In the genomic region with DNA sequence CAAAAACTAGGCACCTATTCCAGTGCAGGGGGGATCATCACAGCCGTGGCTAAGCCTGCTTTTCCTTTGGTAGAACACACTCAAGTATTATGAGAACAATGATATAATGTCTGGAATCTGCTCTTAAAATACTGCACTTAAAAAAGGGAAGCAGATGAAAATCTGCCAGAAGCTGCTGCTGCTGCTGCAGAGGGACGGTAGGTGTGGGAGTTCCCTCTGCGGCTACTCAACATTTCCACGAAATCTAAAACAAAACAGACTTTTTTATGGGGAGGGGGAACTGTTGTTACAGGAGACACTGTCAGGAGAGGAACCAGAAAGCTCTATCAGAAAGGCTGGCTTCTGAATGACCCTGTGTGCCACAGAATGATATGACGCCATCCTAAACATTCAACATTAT, we compare ENCODE assay signal across 8 mouse cellular contexts.
A peak's percentile ranks its signal among the peaks of the same experiment; 100 is the strongest.
DNase-seq lines count a peak whose midpoint lies in the region; ATAC-seq and TF ChIP-seq lines count a peak whose summit lies in the region.

No protein-coding gene starts in this region.

- no peak for TF ChIP-seq POLR2A in CH12.LX (IDR thresholded peaks at IDR 0.05; ENCODE audit: low read depth, low read length)

- dilution Hi-C loops in CH12.LX (cut with MboI; ENCODE audit: extremely low pct_ligation_motif_present, extremely low pct_unique_long_range_greater_than_20kb, low sequenced_read_pairs), result no loop called here

- no peaks in the 10 kb centered on the region for H3K27me3 ChIP-seq in heart, embryonic 13.5 days (replicated peaks)
- H3K27me3 ChIP-seq in CH12.LX (replicated peaks), result no peaks in the 10 kb centered on the region
- no peaks in the 10 kb centered on the region for H3K27me3 ChIP-seq in heart, embryonic 14.5 days (ENCODE audit: control insufficient read depth, insufficient read depth, low read length)
- H3K27me3 ChIP-seq in midbrain, embryonic 12.5 days, result no peaks in the 10 kb centered on the region; the same call in 1 of the 2 replicates

- intact Hi-C loops in heart, postnatal 14 days (cut with DNase I), result no loop called here
- intact Hi-C loops in gastrocnemius, postnatal 36 days (cut with DNase I), result no loop called here

- ATAC-seq in heart, embryonic 13.5 days (ENCODE audit: extremely low read depth, insufficient number of reproducible peaks, low FRiP score, low TSS enrichment), result no peak
- ATAC-seq in heart, embryonic 14.5 days (ENCODE audit: insufficient number of reproducible peaks, insufficient read depth, low FRiP score, low read depth), result no peak
- ATAC-seq in midbrain, embryonic 12.5 days (ENCODE audit: low FRiP score, low read depth), result no peak

- peak overlapping the region; percentile 39 for H3K4me2 ChIP-seq in heart, embryonic 13.5 days
- peak overlapping the region; percentile 75 for H3K4me2 ChIP-seq in CH12.LX (ENCODE audit: insufficient read depth, low read depth, poor library complexity, severe bottlenecking)
- H3K4me2 ChIP-seq in heart, embryonic 14.5 days (ENCODE audit: low read length), result peak overlapping the region; percentile 46
- no peak overlapping the region for H3K4me2 ChIP-seq in midbrain, embryonic 12.5 days (replicated peaks)

- H3K9me3 ChIP-seq in heart, embryonic 13.5 days, result no peaks in the 10 kb centered on the region
- H3K9me3 ChIP-seq in CH12.LX (replicated peaks; ENCODE audit: low read length), result no peaks in the 10 kb centered on the region
- no peaks in the 10 kb centered on the region for H3K9me3 ChIP-seq in heart, embryonic 14.5 days (ENCODE audit: control insufficient read depth, low read length)
- no peaks in the 10 kb centered on the region for H3K9me3 ChIP-seq in midbrain, embryonic 12.5 days

- no peaks in the 10 kb centered on the region for H3K36me3 ChIP-seq in heart, embryonic 13.5 days
- no peaks in the 10 kb centered on the region for H3K36me3 ChIP-seq in CH12.LX (replicated peaks in 1 of 2; ENCODE audit: control insufficient read depth in 1 of 2, insufficient read depth in 1 of 2, low read length in 1 of 2)
- no peaks in the 10 kb centered on the region for H3K36me3 ChIP-seq in heart, embryonic 14.5 days (ENCODE audit: control insufficient read depth, insufficient read depth, low read length)
- H3K36me3 ChIP-seq in midbrain, embryonic 12.5 days, result no peaks in the 10 kb centered on the region

- TF ChIP-seq EP300 in CH12.LX (IDR thresholded peaks at IDR 0.05; ENCODE audit: low read length), result no peak

- no peak for DNase-seq in heart, postnatal 14 days
- DNase-seq in CH12.LX (ENCODE audit: extremely low read depth), result peak; percentile 29
- no peak for DNase-seq in urinary bladder, postnatal 4 days (ENCODE audit: low spot score in 2 of 2)
- no peak for DNase-seq in gastrocnemius, postnatal 36 days
- no peak for DNase-seq in cerebellum, postnatal 10 days

- no peak for TF ChIP-seq RAD21 in CH12.LX (IDR thresholded peaks at IDR 0.05; ENCODE audit: low read depth, low read length)

- H3K4me3 ChIP-seq in heart, embryonic 13.5 days, result no peak overlapping the region
- H3K4me3 ChIP-seq in CH12.LX (replicated peaks in 1 of 3; ENCODE audit: low read depth in 2 of 3, low read length in 2 of 3, poor library complexity in 1 of 3), result peak overlapping the region in 2 of 3 experiments; percentile 4 to 25
- H3K4me3 ChIP-seq in heart, embryonic 14.5 days (ENCODE audit: control insufficient read depth in 1 of 2, insufficient read depth in 1 of 2, low read depth in 1 of 2, low read length in 2 of 2), result no peak overlapping the region
- H3K4me3 ChIP-seq in midbrain, embryonic 12.5 days, result no peak overlapping the region

- peaks cover 85% of the 10 kb centered on the region for H3K4me1 ChIP-seq in heart, embryonic 13.5 days
- peaks cover 5 to 16% of the 10 kb centered on the region in 2 experiments for H3K4me1 ChIP-seq in CH12.LX (ENCODE audit: control insufficient read depth in 1 of 2, insufficient read depth in 2 of 2)
- peaks cover 33 to 66% of the 10 kb centered on the region in 2 experiments for H3K4me1 ChIP-seq in heart, embryonic 14.5 days (ENCODE audit: control insufficient read depth in 2 of 2, insufficient read depth in 2 of 2, low read length in 2 of 2)
- H3K4me1 ChIP-seq in midbrain, embryonic 12.5 days, result peaks cover 29% of the 10 kb centered on the region

- TF ChIP-seq CTCF in CH12.LX (conservative IDR thresholded peaks at IDR 0.05 in 1 of 2, IDR thresholded peaks at IDR 0.05 in 1 of 2; ENCODE audit: low read depth in 2 of 2, low read length in 2 of 2), result no peak

- H3K79me2 ChIP-seq in CH12.LX (replicated peaks; ENCODE audit: control insufficient read depth, extremely low read depth, insufficient read depth, poor library complexity, severe bottlenecking), result no peaks in the 10 kb centered on the region

- in situ Hi-C loops in CH12.LX (cut with MboI; ENCODE audit: low pct_ligation_motif_present, low pct_unique_long_range_greater_than_20kb, low sequenced_read_pairs), result loop anchor here (25.0 kb wide), 2 partner anchors 438 to 537 kb away; no protein-coding TSS in a partner anchor

- peak overlapping the region; percentile 97 for H3K27ac ChIP-seq in heart, embryonic 13.5 days (replicated peaks)
- no peak overlapping the region for H3K27ac ChIP-seq in CH12.LX (ENCODE audit: insufficient read depth, low read depth)
- H3K27ac ChIP-seq in heart, embryonic 14.5 days (replicated peaks in 1 of 2; ENCODE audit: control insufficient read depth in 1 of 2, insufficient read depth in 1 of 2, low read depth in 2 of 2, low read length in 2 of 2), result peak overlapping the region; percentile 94 to 95
- peak overlapping the region; percentile 77; the same call in 1 of the 2 replicates for H3K27ac ChIP-seq in midbrain, embryonic 12.5 days (replicated peaks)

- peak overlapping the region; percentile 71 for H3K9ac ChIP-seq in heart, embryonic 13.5 days
- H3K9ac ChIP-seq in CH12.LX (ENCODE audit: insufficient read depth, low read depth), result peak overlapping the region; percentile 32
- H3K9ac ChIP-seq in heart, embryonic 14.5 days (ENCODE audit: low read length), result peak overlapping the region; percentile 56
- no peak overlapping the region; the same call in 1 of the 2 replicates for H3K9ac ChIP-seq in midbrain, embryonic 12.5 days (replicated peaks)

- 28% methylated on average over 5 of the region's 5 CpGs for whole genome bisulfite sequencing in heart, embryonic 13.5 days
- 25% methylated on average over 5 of the region's 5 CpGs for WGBS in heart, embryonic 14.5 days
- 73% methylated on average over 5 of the region's 5 CpGs for WGBS in midbrain, embryonic 12.5 days

TF ChIP-seq in CH12.LX, 34 proteins besides CTCF, POLR2A, EP300 and RAD21:
- TF ChIP-seq MAX (IDR thresholded peaks at IDR 0.05; ENCODE audit: low read length) (0 out of 2 replicates have a peak, but pooled peaks have one; percentile 25), IRF4 (IDR thresholded peaks at IDR 0.05; ENCODE audit: low read depth, low read length) (0 out of 2 replicates have a peak, but pooled peaks have one; percentile 14), NRF1 (IDR thresholded peaks at IDR 0.05; ENCODE audit: low read depth, low read length) (no peak), MXI1 (IDR thresholded peaks at IDR 0.05; ENCODE audit: low read depth, low read length) (0 out of 2 replicates have a peak, but pooled peaks have one; percentile 47), ETS1 (conservative IDR thresholded peaks at IDR 0.05; ENCODE audit: low read depth, low read length) (0 out of 2 replicates have a peak, but pooled peaks have one; percentile 39)

Comparison
In these comparisons a context has a peak if more than half of its experiments do, and no peak if none do; other contexts are left out.
1. H3K4me3 ChIP-seq: peak in CH12.LX (2 of 3); none in heart, embryonic 13.5 days (single experiment), heart, embryonic 14.5 days (0 of 2) and midbrain, embryonic 12.5 days (single experiment).